Mouse (Mus musculus): ENCODE data around the gene Sdcbp2. TPM values are rescaled to one million over a fixed set of nuclear protein-coding genes. Genes with fewer than 3 reads are reported as not detected.

Gene Sdcbp2
- total and polyA plus RNA-seq, 3 experiments, result 0.04 TPM; not detected in 2

GRCm38 (mm10) chr2:151574607-151575006, 2.2 kb downstream of the Sdcbp2 start:
- DNase-seq (ENCODE audit: low spot score), result no peak
- peaks cover 17% of the 10 kb centered on the region for H3K27me3 ChIP-seq (ENCODE audit: insufficient read depth, low read length)

GRCm38 (mm10) chr2:151575119-151575698, 2.8 kb downstream of the Sdcbp2 start:
- H3K36me3 ChIP-seq (replicated peaks), result no peaks in the 10 kb centered on the region
- DNase-seq (ENCODE audit: low spot score), result no peak
- ATAC-seq (ENCODE audit: extremely low read depth, insufficient number of reproducible peaks, low FRiP score, poor library complexity, severe bottlenecking), result no peak
- no peaks in the 10 kb centered on the region for H3K9me3 ChIP-seq (replicated peaks)
- TF ChIP-seq TAL1 (conservative IDR thresholded peaks at IDR 0.05; ENCODE audit: low read depth, low read length), result no peak
- TF ChIP-seq GATA1 (IDR thresholded peaks at IDR 0.05; ENCODE audit: borderline replicate concordance, low read length), result no peak
- no peak for TF ChIP-seq CTCF (IDR thresholded peaks at IDR 0.05; ENCODE audit: low read depth, low read length)
- no peak for TF ChIP-seq GATA2 (IDR thresholded peaks at IDR 0.05; ENCODE audit: borderline replicate concordance, low read depth, low read length)
- no peak for TF ChIP-seq POLR2AphosphoS5 (IDR thresholded peaks at IDR 0.05; ENCODE audit: insufficient replicate concordance, low read depth, low read length)
- H3K27me3 ChIP-seq (ENCODE audit: insufficient read depth, low read length), result peaks cover 17% of the 10 kb centered on the region
- peaks cover 3% of the 10 kb centered on the region; the same call in 1 of the 2 replicates for H3K4me1 ChIP-seq (ENCODE audit: insufficient read depth, low read depth, low read length)
- no peak overlapping the region for H3K4me3 ChIP-seq (ENCODE audit: low read depth, low read length)

More at GRCm38 (mm10) chr2:151574607-151575006, 2.2 kb downstream of the Sdcbp2 start:
- Histone ChIP-seq H3K9me3 (replicated peaks) (no peaks in the 10 kb centered on the region), H3K4me1 (ENCODE audit: insufficient read depth, low read depth, low read length) (peaks cover 3% of the 10 kb centered on the region; the same call in 1 of the 2 replicates), H3K4me3 (ENCODE audit: low read depth, low read length) (no peak overlapping the region), H3K36me3 (replicated peaks) (no peaks in the 10 kb centered on the region)
- TF ChIP-seq TAL1 (conservative IDR thresholded peaks at IDR 0.05; ENCODE audit: low read depth, low read length) (no peak), GATA2 (IDR thresholded peaks at IDR 0.05; ENCODE audit: borderline replicate concordance, low read depth, low read length) (no peak), POLR2AphosphoS5 (IDR thresholded peaks at IDR 0.05; ENCODE audit: insufficient replicate concordance, low read depth, low read length) (no peak), GATA1 (IDR thresholded peaks at IDR 0.05; ENCODE audit: borderline replicate concordance, low read length) (no peak), CTCF (IDR thresholded peaks at IDR 0.05; ENCODE audit: low read depth, low read length) (no peak)
- ATAC-seq (ENCODE audit: extremely low read depth, insufficient number of reproducible peaks, low FRiP score, poor library complexity, severe bottlenecking), result no peak

- no peak for DNase-seq (ENCODE audit: low spot score)
- Histone ChIP-seq H3K9me3 (replicated peaks) (no peaks in the 10 kb centered on the region), H3K36me3 (replicated peaks) (no peaks in the 10 kb centered on the region), H3K4me3 (ENCODE audit: low read depth, low read length) (no peak overlapping the region), H3K27me3 (ENCODE audit: insufficient read depth, low read length) (peaks cover 22% of the 10 kb centered on the region), H3K4me1 (ENCODE audit: insufficient read depth, low read depth, low read length) (peaks cover 3% of the 10 kb centered on the region; the same call in 1 of the 2 replicates)
- ATAC-seq (ENCODE audit: extremely low read depth, insufficient number of reproducible peaks, low FRiP score, poor library complexity, severe bottlenecking), result no peak
- no peak for TF ChIP-seq GATA1 (IDR thresholded peaks at IDR 0.05; ENCODE audit: borderline replicate concordance, low read length)
These were observed 3.4 kb downstream of the Sdcbp2 start for GRCm38 (mm10) chr2:151575699-151576389.

- Histone ChIP-seq H3K4me1 (ENCODE audit: insufficient read depth, low read depth, low read length) (no peaks in the 10 kb centered on the region), H3K4me3 (ENCODE audit: low read depth, low read length) (no peak overlapping the region), H3K9me3 (replicated peaks) (no peaks in the 10 kb centered on the region), H3K27me3 (ENCODE audit: insufficient read depth, low read length) (peaks cover 28% of the 10 kb centered on the region), H3K36me3 (replicated peaks) (no peaks in the 10 kb centered on the region)
- TF ChIP-seq POLR2AphosphoS5 (IDR thresholded peaks at IDR 0.05; ENCODE audit: insufficient replicate concordance, low read depth, low read length), result no peak
- TF ChIP-seq TAL1 (conservative IDR thresholded peaks at IDR 0.05; ENCODE audit: low read depth, low read length), result no peak
- TF ChIP-seq GATA1 (IDR thresholded peaks at IDR 0.05; ENCODE audit: borderline replicate concordance, low read length), result no peak
- TF ChIP-seq GATA2 (IDR thresholded peaks at IDR 0.05; ENCODE audit: borderline replicate concordance, low read depth, low read length), result no peak
- no peak for TF ChIP-seq CTCF (IDR thresholded peaks at IDR 0.05; ENCODE audit: low read depth, low read length)
- DNase-seq (ENCODE audit: low spot score) (no peak), ATAC-seq (ENCODE audit: extremely low read depth, insufficient number of reproducible peaks, low FRiP score, poor library complexity, severe bottlenecking) (no peak)
These were observed 6.8 kb downstream of the Sdcbp2 start for GRCm38 (mm10) chr2:151579183-151579582.

- no peaks in the 10 kb centered on the region for H3K9me3 ChIP-seq (replicated peaks)
- ATAC-seq (ENCODE audit: extremely low read depth, insufficient number of reproducible peaks, low FRiP score, poor library complexity, severe bottlenecking) (no peak), DNase-seq (ENCODE audit: low spot score) (no peak)
- no peak overlapping the region for H3K4me3 ChIP-seq (ENCODE audit: low read depth, low read length)
- H3K4me1 ChIP-seq (ENCODE audit: insufficient read depth, low read depth, low read length), result no peaks in the 10 kb centered on the region
- H3K36me3 ChIP-seq (replicated peaks), result no peaks in the 10 kb centered on the region
- H3K27me3 ChIP-seq (ENCODE audit: insufficient read depth, low read length), result peaks cover 24% of the 10 kb centered on the region
- TF ChIP-seq GATA2 (IDR thresholded peaks at IDR 0.05; ENCODE audit: borderline replicate concordance, low read depth, low read length) (no peak), CTCF (IDR thresholded peaks at IDR 0.05; ENCODE audit: low read depth, low read length) (no peak), POLR2AphosphoS5 (IDR thresholded peaks at IDR 0.05; ENCODE audit: insufficient replicate concordance, low read depth, low read length) (no peak), GATA1 (IDR thresholded peaks at IDR 0.05; ENCODE audit: borderline replicate concordance, low read length) (no peak)
These were observed 8.5 kb downstream of the Sdcbp2 start for GRCm38 (mm10) chr2:151580945-151581344.

- no peaks in the 10 kb centered on the region for H3K4me1 ChIP-seq (ENCODE audit: insufficient read depth, low read depth, low read length)
- DNase-seq (ENCODE audit: low spot score) (no peak), ATAC-seq (ENCODE audit: extremely low read depth, insufficient number of reproducible peaks, low FRiP score, poor library complexity, severe bottlenecking) (no peak)
- H3K4me3 ChIP-seq (ENCODE audit: low read depth, low read length), result no peak overlapping the region
- TF ChIP-seq TAL1 (conservative IDR thresholded peaks at IDR 0.05; ENCODE audit: low read depth, low read length) (no peak), POLR2AphosphoS5 (IDR thresholded peaks at IDR 0.05; ENCODE audit: insufficient replicate concordance, low read depth, low read length) (no peak), GATA2 (IDR thresholded peaks at IDR 0.05; ENCODE audit: borderline replicate concordance, low read depth, low read length) (no peak), GATA1 (IDR thresholded peaks at IDR 0.05; ENCODE audit: borderline replicate concordance, low read length) (no peak), CTCF (IDR thresholded peaks at IDR 0.05; ENCODE audit: low read depth, low read length) (no peak)
- H3K36me3 ChIP-seq (replicated peaks), result no peaks in the 10 kb centered on the region
- peaks cover 17% of the 10 kb centered on the region for H3K27me3 ChIP-seq (ENCODE audit: insufficient read depth, low read length)
- H3K9me3 ChIP-seq (replicated peaks), result no peaks in the 10 kb centered on the region
These were observed 13.5 kb downstream of the Sdcbp2 start for GRCm38 (mm10) chr2:151585934-151586333.
